7 mouse cellular contexts compared by ENCODE assay signal in genomic region chr5:144267535-144268241, GRCm38 (mm10). TPM values are rescaled to one million over a fixed set of nuclear protein-coding genes. Genes with fewer than 3 reads are reported as not detected.
DNase-seq lines count a peak whose midpoint lies in the region; ATAC-seq and TF ChIP-seq lines count a peak whose summit lies in the region.

No protein-coding gene starts in this region.

- WGBS in heart, adult 2 months: 52% methylated on average over 8 of the region's 8 CpGs
- 89% methylated on average over 8 of the region's 8 CpGs for WGBS in forebrain, embryonic 10.5 days
- 68% methylated on average over 8 of the region's 8 CpGs for WGBS in liver, embryonic 12.5 days (ENCODE audit: insufficient replicate concordance)

- no peak overlapping the region for H3K9ac ChIP-seq in heart, adult 2 months (ENCODE audit: low read depth, low read length)
- no peak overlapping the region for H3K9ac ChIP-seq in liver, embryonic 12.5 days

- ATAC-seq in liver, embryonic 12.5 days: no peak

- peak; percentile 67 to 75 for DNase-seq in left cerebral cortex, postnatal 10 days (ENCODE audit: extremely low spot score in 1 of 2, low spot score in 2 of 2)
- DNase-seq in left cerebral cortex, adult 11 months (ENCODE audit: low spot score): no peak
- peak; percentile 92 for DNase-seq in NIH3T3 (ENCODE audit: low read depth)
- DNase-seq in heart, adult 2 months: peak; percentile 56 to 63
- DNase-seq in left cerebral cortex, postnatal 25 days (ENCODE audit: low spot score in 2 of 2): peak; percentile 65 to 74
- no peak for DNase-seq in forebrain, embryonic 10.5 days (ENCODE audit: extremely low spot score, low spot score)

- no peak overlapping the region for H3K27ac ChIP-seq in heart, adult 2 months
- no peak overlapping the region for H3K27ac ChIP-seq in forebrain, embryonic 10.5 days
- H3K27ac ChIP-seq in liver, embryonic 12.5 days: no peak overlapping the region

- H3K79me2 ChIP-seq in heart, adult 2 months (replicated peaks; ENCODE audit: control insufficient read depth, insufficient read depth, low read length): no peaks in the 10 kb centered on the region; the same call in 1 of the 2 replicates

- peaks cover 23% of the 10 kb centered on the region for H3K4me1 ChIP-seq in heart, adult 2 months (ENCODE audit: control insufficient read depth, insufficient read depth, low read length)
- peaks cover 3% of the 10 kb centered on the region; the same call in 1 of the 2 replicates for H3K4me1 ChIP-seq in forebrain, embryonic 10.5 days
- peaks cover 21% of the 10 kb centered on the region for H3K4me1 ChIP-seq in liver, embryonic 12.5 days

- no peak overlapping the region for H3K4me2 ChIP-seq in liver, embryonic 12.5 days

- intact Hi-C loops in left cerebral cortex, postnatal 10 days (cut with DNase I): loop anchor here (10.0 kb wide), 1 partner anchor 467 kb away; no protein-coding TSS in a partner anchor
- intact Hi-C loops in heart, adult 2 months (cut with DNase I): no loop called here
- intact Hi-C loops in left cerebral cortex, postnatal 25 days (cut with DNase I): no loop called here

- no peaks in the 10 kb centered on the region for H3K9me3 ChIP-seq in forebrain, embryonic 10.5 days
- H3K9me3 ChIP-seq in liver, embryonic 12.5 days (replicated peaks): no peaks in the 10 kb centered on the region

- peak; percentile 83 for TF ChIP-seq EP300 in heart, adult 2 months (IDR thresholded peaks at IDR 0.05; ENCODE audit: insufficient read depth, low read depth, low read length)

- peak; percentile 69 for TF ChIP-seq CTCF in heart, adult 2 months (IDR thresholded peaks at IDR 0.05)

- peaks cover 8% of the 10 kb centered on the region for H3K36me3 ChIP-seq in heart, adult 2 months (ENCODE audit: control insufficient read depth, insufficient read depth, low read length)
- H3K36me3 ChIP-seq in forebrain, embryonic 10.5 days (replicated peaks): peaks cover 82% of the 10 kb centered on the region
- peaks cover 41% of the 10 kb centered on the region for H3K36me3 ChIP-seq in liver, embryonic 12.5 days

- no peaks in the 10 kb centered on the region for H3K27me3 ChIP-seq in heart, adult 2 months (ENCODE audit: control insufficient read depth, insufficient read depth, low read length)
- no peaks in the 10 kb centered on the region for H3K27me3 ChIP-seq in forebrain, embryonic 10.5 days (ENCODE audit: poor library complexity, severe bottlenecking)
- no peaks in the 10 kb centered on the region for H3K27me3 ChIP-seq in liver, embryonic 12.5 days (replicated peaks)

- H3K4me3 ChIP-seq in heart, adult 2 months: no peak overlapping the region
- no peak overlapping the region for H3K4me3 ChIP-seq in forebrain, embryonic 10.5 days
- no peak overlapping the region for H3K4me3 ChIP-seq in liver, embryonic 12.5 days

- no peak for TF ChIP-seq POLR2A in heart, adult 2 months (IDR thresholded peaks at IDR 0.05; ENCODE audit: insufficient read depth, low read depth, low read length)

RNA-seq across cellular contexts. Expression of gene Bri3, which starts 23.5 kb away (rescaled TPM):
- total RNA-seq in left cerebral cortex, postnatal 10 days (2021): 10 to 100 TPM; 58.7 to 60.6 TPM
- 100 to 1,000 TPM; 129 to 152 TPM for total RNA-seq in heart, adult 2 months (2021)
- 240 and 258 TPM in 2 replicates for polyA plus RNA-seq in heart, adult 2 months (2012; rRNA removed)
- 10 to 100 TPM; 64.0 to 65.8 TPM for total RNA-seq in left cerebral cortex, postnatal 25 days (2021)
- 113 and 119 TPM in 2 replicates for polyA plus RNA-seq in forebrain, embryonic 10.5 days (2016; fragmentation: Nextera tagmentation; extraction: Ambion mirVana)
- polyA plus RNA-seq in liver, embryonic 12.5 days (2016; fragmentation: Nextera tagmentation; extraction: Ambion mirVana): 37.7 and 40.3 TPM in 2 replicates

RNA-seq across cellular contexts. Expression of gene Tecpr1, which starts 44.3 kb away (rescaled TPM):
- 10 to 100 TPM; 81.4 to 83.7 TPM for total RNA-seq in left cerebral cortex, postnatal 10 days (2021)
- 10 to 100 TPM; 24.2 to 27.6 TPM for total RNA-seq in heart, adult 2 months (2021)
- 33.7 and 34.9 TPM in 2 replicates for polyA plus RNA-seq in heart, adult 2 months (2012; rRNA removed)
- total RNA-seq in left cerebral cortex, postnatal 25 days (2021): 10 to 100 TPM; 86.6 to 87.7 TPM
- polyA plus RNA-seq in forebrain, embryonic 10.5 days (2016; fragmentation: Nextera tagmentation; extraction: Ambion mirVana): 18.1 and 19.9 TPM in 2 replicates
- polyA plus RNA-seq in liver, embryonic 12.5 days (2016; fragmentation: Nextera tagmentation; extraction: Ambion mirVana): 4.8 TPM in 2 replicates

Comparison
In these comparisons a context has a peak if more than half of its experiments do, and no peak if none do; other contexts are left out.
1. DNase-seq: peak in left cerebral cortex, postnatal 10 days (2 of 2), NIH3T3 (single experiment), heart, adult 2 months (2 of 2) and left cerebral cortex, postnatal 25 days (2 of 2); none in left cerebral cortex, adult 11 months (single experiment) and forebrain, embryonic 10.5 days (single experiment).